Mouse (Mus musculus): ENCODE data around the gene Lamc1. TPM values are rescaled to one million over a fixed set of nuclear protein-coding genes. Genes with fewer than 3 reads are reported as not detected.

The Lamc1 gene
- polyA plus RNA-seq, 1 experiment: 15.5 TPM

DNA sequence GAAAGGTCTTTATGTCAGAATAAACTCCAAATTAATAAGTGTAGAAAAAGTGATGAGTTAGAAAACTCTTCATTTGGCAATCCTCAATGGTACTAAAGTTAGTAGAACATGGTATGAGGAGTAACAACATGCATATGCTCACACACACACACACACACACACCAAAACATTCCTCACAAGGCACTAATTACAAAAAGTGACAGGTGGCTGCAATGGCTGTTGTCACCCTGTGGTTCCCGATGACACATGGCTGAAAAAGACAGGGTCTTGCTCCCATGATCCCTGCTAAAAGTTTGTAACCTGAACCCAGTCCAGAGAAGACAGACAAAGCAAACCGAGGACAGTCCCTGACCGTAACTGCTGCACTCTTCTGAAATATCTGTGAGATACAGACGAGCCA, 121.6 kb downstream of the Lamc1 start:
- Histone ChIP-seq H3K27ac (ENCODE audit: insufficient read depth, low read depth, low read length) (no peak overlapping the region), H3K4me3 (ENCODE audit: insufficient read depth, low read length) (no peak overlapping the region), H3K4me1 (ENCODE audit: control insufficient read depth, insufficient read depth, low read length) (no peaks in the 10 kb centered on the region)
- TF ChIP-seq CTCF (IDR thresholded peaks at IDR 0.05; ENCODE audit: low read depth, low read length): no peak

DNA sequence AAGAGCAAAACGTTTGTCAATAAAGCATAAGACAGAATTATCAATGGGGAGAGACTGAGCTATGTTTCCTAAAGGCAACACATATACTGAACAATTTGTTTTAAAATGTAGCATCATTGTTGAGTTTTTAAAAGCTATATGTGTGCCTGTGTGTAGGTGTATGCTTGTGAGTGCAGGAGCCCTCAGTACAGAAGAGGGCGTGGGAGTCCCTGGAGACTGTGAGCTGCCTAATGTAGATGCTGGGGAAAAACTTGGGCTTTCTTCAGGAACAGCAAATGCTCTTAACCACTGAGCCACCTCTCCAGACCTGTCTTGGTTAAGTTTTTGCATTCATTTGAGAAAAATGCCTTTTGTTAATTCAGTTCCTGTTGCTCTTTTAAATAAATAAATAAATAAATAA, 122.4 kb downstream of the Lamc1 start:
- no peaks in the 10 kb centered on the region for H3K4me1 ChIP-seq (ENCODE audit: control insufficient read depth, insufficient read depth, low read length)
- TF ChIP-seq POLR2A (IDR thresholded peaks at IDR 0.05; ENCODE audit: borderline replicate concordance, low read depth, low read length) (no peak), CTCF (IDR thresholded peaks at IDR 0.05; ENCODE audit: low read depth, low read length) (no peak)
- H3K27ac ChIP-seq (ENCODE audit: insufficient read depth, low read depth, low read length): no peak overlapping the region

DNA sequence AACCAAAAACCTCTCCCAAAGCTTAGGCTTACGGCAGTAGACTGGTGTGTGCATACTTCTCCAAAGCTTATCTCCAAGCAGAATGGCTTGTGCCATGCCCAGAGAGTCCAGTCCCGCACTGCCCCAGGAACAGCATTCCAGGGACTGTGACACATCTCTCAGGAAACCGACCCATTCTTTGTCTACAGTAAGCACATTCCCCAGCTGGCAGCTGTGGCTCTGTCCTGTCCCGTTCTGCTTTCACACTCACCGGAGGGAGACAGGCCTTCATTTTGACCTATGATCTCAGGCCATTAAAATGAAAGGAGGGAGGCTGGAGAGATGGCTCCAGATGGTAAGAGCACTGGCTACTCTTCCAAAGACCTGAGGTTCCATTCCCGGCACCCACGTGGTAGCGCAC, 130.4 kb downstream of the Lamc1 start:
- Histone ChIP-seq H3K27ac (ENCODE audit: insufficient read depth, low read depth, low read length) (no peak overlapping the region), H3K4me1 (ENCODE audit: control insufficient read depth, insufficient read depth, low read length) (no peaks in the 10 kb centered on the region), H3K4me3 (ENCODE audit: insufficient read depth, low read length) (no peak overlapping the region)
- TF ChIP-seq CTCF (IDR thresholded peaks at IDR 0.05; ENCODE audit: low read depth, low read length) (no peak), POLR2A (IDR thresholded peaks at IDR 0.05; ENCODE audit: borderline replicate concordance, low read depth, low read length) (no peak)

More for the DNA sequence above, 122.4 kb downstream of the Lamc1 start:
- no peak overlapping the region for H3K4me3 ChIP-seq (ENCODE audit: insufficient read depth, low read length)

DNA sequence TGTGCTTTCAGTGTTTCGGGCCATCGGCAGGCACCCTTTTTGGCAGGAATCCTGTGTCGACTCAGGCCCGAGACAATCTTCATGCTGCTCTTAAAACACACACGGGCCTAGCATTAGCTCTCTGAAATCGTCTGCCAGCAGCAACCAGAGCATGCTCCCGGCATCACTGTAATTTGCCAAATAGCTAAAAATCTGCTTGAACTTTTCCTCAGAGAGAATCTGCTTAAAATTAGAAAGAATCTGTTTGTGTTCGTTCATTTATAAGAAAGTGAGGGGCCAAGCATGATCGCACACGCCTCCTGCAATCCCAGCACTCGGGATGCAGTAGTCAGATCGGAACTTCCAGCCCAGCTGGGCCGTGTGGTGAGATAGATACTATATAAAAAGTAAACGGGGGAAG, 131.1 kb downstream of the Lamc1 start:
- no peak overlapping the region for H3K27ac ChIP-seq (ENCODE audit: insufficient read depth, low read depth, low read length)
- no peaks in the 10 kb centered on the region for H3K4me1 ChIP-seq (ENCODE audit: control insufficient read depth, insufficient read depth, low read length)
- H3K4me3 ChIP-seq (ENCODE audit: insufficient read depth, low read length): no peak overlapping the region
- no peak for TF ChIP-seq POLR2A (IDR thresholded peaks at IDR 0.05; ENCODE audit: borderline replicate concordance, low read depth, low read length)
- TF ChIP-seq CTCF (IDR thresholded peaks at IDR 0.05; ENCODE audit: low read depth, low read length): no peak

DNA sequence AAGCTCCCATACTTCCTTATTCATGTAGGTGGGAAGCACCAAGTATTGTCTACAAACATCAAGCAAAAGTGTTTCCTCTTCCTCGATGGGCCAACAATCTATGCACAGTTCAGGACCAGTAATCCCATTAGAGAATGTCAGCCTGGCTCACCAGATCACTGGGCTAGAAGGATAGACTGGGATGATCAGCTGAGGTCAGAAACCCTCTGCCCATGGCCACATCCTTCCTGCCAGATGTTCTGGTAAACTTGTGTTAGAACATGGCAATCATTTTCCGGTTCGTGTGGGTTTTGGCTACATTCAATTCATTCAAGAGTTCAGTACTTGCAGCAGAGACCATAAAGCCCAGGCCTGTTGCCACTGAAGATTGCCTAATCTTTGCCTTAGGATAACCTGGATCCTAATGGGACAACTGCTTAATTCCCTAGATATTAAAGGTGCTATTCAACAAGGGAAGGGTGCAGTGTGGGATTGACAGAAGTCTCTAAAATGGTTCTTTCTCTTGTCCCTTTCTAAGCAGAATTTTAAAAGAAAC, 135.2 kb downstream of the Lamc1 start:
- Histone ChIP-seq H3K4me1 (ENCODE audit: control insufficient read depth, insufficient read depth, low read length) (no peaks in the 10 kb centered on the region), H3K27ac (ENCODE audit: insufficient read depth, low read depth, low read length) (no peak overlapping the region), H3K4me3 (ENCODE audit: insufficient read depth, low read length) (no peak overlapping the region)
- TF ChIP-seq CTCF (IDR thresholded peaks at IDR 0.05; ENCODE audit: low read depth, low read length) (no peak), POLR2A (IDR thresholded peaks at IDR 0.05; ENCODE audit: borderline replicate concordance, low read depth, low read length) (no peak)

DNA sequence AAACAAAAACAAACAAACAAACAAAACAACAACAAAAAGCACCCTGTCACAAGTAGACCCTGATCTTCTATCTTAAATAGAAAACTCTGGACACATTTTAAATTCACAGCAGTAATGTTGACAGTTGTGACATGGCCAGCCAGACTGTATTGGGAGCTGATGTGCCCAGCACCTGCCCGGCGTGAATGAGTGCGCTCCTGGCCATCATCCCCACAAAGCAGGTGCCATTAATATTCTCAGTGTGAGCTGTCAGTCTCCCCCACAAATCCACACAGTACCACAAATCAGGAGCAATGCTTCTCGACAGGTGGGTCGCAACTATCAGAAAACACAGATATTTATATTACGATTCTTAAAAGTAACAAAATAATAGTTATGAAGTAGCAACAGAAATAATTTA, 139.6 kb downstream of the Lamc1 start:
- H3K27ac ChIP-seq (ENCODE audit: insufficient read depth, low read depth, low read length): no peak overlapping the region
- no peak overlapping the region for H3K4me3 ChIP-seq (ENCODE audit: insufficient read depth, low read length)
- TF ChIP-seq CTCF (IDR thresholded peaks at IDR 0.05; ENCODE audit: low read depth, low read length) (no peak), POLR2A (IDR thresholded peaks at IDR 0.05; ENCODE audit: borderline replicate concordance, low read depth, low read length) (no peak)
- no peaks in the 10 kb centered on the region for H3K4me1 ChIP-seq (ENCODE audit: control insufficient read depth, insufficient read depth, low read length)

DNA sequence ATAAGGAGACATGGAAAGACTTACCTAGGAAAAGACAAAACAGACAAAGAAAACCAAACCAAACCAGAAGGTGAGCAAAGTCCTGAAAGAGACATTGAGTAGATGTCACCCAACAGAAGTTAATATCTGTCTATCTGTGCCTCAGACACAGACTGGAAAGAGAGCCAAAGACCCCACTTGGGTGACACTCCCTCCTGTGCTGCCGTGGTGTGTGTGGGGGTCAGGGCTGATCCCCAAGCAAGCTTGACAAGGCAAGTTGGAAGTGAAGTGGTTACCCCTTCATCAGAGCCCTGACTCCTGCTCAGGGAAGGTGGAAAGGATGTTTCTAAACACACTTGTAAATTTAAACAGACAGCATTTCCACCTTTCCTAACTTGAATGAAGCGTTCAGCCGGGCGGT, 140.2 kb downstream of the Lamc1 start:
- Histone ChIP-seq H3K27ac (ENCODE audit: insufficient read depth, low read depth, low read length) (no peak overlapping the region), H3K4me1 (ENCODE audit: control insufficient read depth, insufficient read depth, low read length) (no peaks in the 10 kb centered on the region), H3K4me3 (ENCODE audit: insufficient read depth, low read length) (no peak overlapping the region)
- no peak for TF ChIP-seq POLR2A (IDR thresholded peaks at IDR 0.05; ENCODE audit: borderline replicate concordance, low read depth, low read length)

DNA sequence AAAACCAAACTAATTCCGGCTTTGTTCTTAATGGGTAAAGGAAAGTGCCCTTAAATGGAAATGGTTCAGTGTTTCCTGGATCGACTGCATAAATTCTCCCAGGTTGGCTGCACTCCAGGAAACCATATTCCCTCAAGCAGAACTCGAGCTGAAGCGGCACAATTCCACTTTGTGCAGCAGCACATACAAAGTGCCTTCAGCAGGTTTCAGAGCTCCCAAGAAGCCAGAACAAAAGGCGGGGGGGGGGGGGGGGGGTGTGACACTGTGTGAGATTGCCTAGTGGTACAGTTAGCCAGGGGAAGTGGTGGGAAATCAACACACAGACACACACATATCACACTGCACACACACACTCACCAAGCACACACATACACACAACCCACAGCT, 140.7 kb downstream of the Lamc1 start:
- Histone ChIP-seq H3K4me3 (ENCODE audit: insufficient read depth, low read length) (no peak overlapping the region), H3K27ac (ENCODE audit: insufficient read depth, low read depth, low read length) (no peak overlapping the region)
- TF ChIP-seq POLR2A (IDR thresholded peaks at IDR 0.05; ENCODE audit: borderline replicate concordance, low read depth, low read length) (no peak), CTCF (IDR thresholded peaks at IDR 0.05; ENCODE audit: low read depth, low read length) (no peak)

DNA sequence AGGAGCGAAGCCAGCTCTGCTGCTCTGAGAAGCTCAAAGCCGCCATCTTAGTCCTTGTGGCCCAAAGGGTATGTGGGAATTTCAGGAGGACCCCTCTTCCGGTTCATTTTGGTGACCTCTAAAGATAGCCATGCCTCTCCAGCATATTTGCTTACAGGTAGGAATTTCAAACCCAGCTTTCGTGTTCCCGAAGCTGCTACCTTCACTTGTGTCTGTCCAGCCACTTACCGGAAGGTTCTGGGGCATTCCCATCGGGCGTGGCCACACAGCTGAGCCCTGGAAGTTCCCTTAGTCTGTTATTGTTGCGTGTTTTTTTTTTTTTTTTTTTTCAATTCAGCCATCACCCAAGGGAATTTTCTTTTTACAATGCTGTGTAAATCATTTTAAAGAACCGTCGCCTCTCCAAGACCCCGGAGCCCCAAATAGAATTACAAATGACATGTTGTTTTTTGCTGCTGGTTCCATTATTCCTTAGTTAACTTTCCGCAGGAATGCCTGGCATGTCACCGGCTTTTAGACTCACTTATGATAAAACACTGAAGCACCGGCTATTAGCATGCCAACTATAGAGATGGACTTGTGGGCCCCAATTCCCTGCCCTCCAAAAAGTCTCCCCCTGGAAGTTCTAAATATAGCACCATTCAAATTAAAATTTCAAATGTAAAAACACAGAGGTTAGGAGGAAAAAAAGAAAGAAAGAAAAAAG, 141.2 kb downstream of the Lamc1 start:
- no peak overlapping the region for H3K27ac ChIP-seq (ENCODE audit: insufficient read depth, low read depth, low read length)

More for the DNA sequence above, 140.7 kb downstream of the Lamc1 start:
- no peaks in the 10 kb centered on the region for H3K4me1 ChIP-seq (ENCODE audit: control insufficient read depth, insufficient read depth, low read length)

DNA sequence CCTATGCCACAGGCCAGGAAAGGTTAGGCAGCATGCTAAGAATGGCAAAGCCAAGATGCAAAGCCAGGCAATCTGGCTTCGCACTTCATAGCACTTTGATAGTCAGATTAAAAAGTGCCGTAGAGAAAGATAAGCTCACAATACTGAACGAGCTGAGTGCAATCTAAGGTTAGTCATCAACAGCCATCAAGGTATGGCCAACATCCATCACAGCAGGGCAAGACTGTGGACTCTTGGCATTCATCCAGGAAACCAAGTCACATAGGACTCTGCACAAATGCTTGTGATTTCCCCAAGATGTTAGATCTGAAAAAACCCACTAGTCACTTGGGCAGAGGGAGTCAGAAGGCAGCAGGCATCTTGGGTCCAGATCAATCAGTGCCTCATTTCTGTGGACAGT, 144.5 kb downstream of the Lamc1 start:
- TF ChIP-seq POLR2A (IDR thresholded peaks at IDR 0.05; ENCODE audit: borderline replicate concordance, low read depth, low read length) (no peak), CTCF (IDR thresholded peaks at IDR 0.05; ENCODE audit: low read depth, low read length) (no peak)
- Histone ChIP-seq H3K4me1 (ENCODE audit: control insufficient read depth, insufficient read depth, low read length) (peaks cover 2% of the 10 kb centered on the region; the same call in 1 of the 2 replicates), H3K4me3 (ENCODE audit: insufficient read depth, low read length) (no peak overlapping the region), H3K27ac (ENCODE audit: insufficient read depth, low read depth, low read length) (no peak overlapping the region)

More for the DNA sequence above, 141.2 kb downstream of the Lamc1 start:
- Histone ChIP-seq H3K4me3 (ENCODE audit: insufficient read depth, low read length) (no peak overlapping the region), H3K4me1 (ENCODE audit: control insufficient read depth, insufficient read depth, low read length) (no peaks in the 10 kb centered on the region)
- TF ChIP-seq POLR2A (IDR thresholded peaks at IDR 0.05; ENCODE audit: borderline replicate concordance, low read depth, low read length) (no peak), CTCF (IDR thresholded peaks at IDR 0.05; ENCODE audit: low read depth, low read length) (no peak)

Data from bone marrow macrophage, adult 2 months (primary cell).